Mouse (Mus musculus) testis, adult 2 months (tissue): ENCODE data around the gene Srek1ip1.

Experiments
- CTCF ChIP-seq: fragments of 200-500 bp; IDR thresholded peaks from 2 replicates; pipeline ENCODE4 v1.5.1; 2012; ENCODE audit warnings: low read depth, mild to moderate bottlenecking, inconsistent platforms, low read length, moderate library complexity; ENCODE audit not compliant: control insufficient read depth, insufficient read depth, insufficient replicate concordance
- POLR2A ChIP-seq: fragments of 200-500 bp; IDR thresholded peaks from 2 replicates; pipeline ENCODE4 v1.6.1; 2012; ENCODE audit warnings: low read depth, mild to moderate bottlenecking, inconsistent platforms, low read length, moderate library complexity; ENCODE audit not compliant: control insufficient read depth

DNA sequence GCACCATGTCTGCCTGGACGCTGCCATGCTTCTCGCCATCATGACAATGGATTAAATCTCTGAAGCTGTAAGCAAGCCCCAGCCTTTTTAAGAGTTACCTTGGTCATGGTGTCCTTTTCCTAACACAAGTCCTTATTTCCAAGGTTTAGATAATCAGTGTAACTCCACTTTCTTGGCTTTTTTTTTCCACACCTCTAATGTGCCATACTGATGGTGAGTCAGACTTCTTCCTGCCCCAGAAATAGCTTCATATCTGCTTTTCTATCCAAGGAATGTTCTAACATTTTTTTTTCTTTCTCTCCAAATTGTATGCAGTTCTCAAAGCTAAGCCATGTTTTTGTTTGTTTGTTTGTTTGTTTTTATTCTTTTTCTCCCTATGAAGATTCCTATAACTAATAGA, 77.6 kb downstream of the Srek1ip1 start:
- TF ChIP-seq CTCF (no peak), POLR2A (no peak)
